Mouse (Mus musculus): ENCODE measurements around the gene Cfap54. TPM values are rescaled to one million over a fixed set of nuclear protein-coding genes. Genes with fewer than 3 reads are reported as not detected.

Cfap54 gene
- polyA plus RNA-seq, 1 experiment from 2014 or later: 0.07 TPM

DNA sequence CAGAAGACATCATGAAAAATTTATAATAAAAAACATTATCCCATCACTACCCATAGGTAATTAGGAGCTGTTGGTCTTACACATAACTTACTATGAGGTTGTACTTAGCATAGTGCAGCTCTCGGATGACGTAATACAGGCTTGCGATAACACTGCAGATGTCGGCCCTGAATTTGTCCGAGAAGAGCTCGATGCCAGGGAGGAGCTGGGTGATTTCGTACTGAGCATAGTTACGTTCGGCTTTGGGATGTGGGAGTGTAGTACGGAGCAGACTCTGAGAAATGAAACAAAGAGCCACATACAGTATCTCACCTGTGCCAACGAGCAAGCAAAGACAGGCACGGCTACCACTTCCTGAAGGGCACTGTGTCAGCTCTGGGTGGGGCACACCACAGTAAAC, 149.0 kb downstream of the Cfap54 start:
- H3K9ac ChIP-seq: no peak overlapping the region
- no peaks in the 10 kb centered on the region for H3K9me3 ChIP-seq
- H3K27me3 ChIP-seq: no peaks in the 10 kb centered on the region
- H3K36me3 ChIP-seq: no peaks in the 10 kb centered on the region
- no peak overlapping the region for H3K27ac ChIP-seq
- H3K4me3 ChIP-seq: no peak overlapping the region
- no peak for ATAC-seq (ENCODE audit: insufficient number of reproducible peaks, insufficient read depth, low FRiP score, low TSS enrichment, low read depth)
- 85% methylated on average over 12 of the region's 12 CpGs for WGBS
- H3K4me1 ChIP-seq: peaks cover under 1% of the 10 kb centered on the region; the same call in 1 of the 2 replicates
- no peak overlapping the region for H3K4me2 ChIP-seq

DNA sequence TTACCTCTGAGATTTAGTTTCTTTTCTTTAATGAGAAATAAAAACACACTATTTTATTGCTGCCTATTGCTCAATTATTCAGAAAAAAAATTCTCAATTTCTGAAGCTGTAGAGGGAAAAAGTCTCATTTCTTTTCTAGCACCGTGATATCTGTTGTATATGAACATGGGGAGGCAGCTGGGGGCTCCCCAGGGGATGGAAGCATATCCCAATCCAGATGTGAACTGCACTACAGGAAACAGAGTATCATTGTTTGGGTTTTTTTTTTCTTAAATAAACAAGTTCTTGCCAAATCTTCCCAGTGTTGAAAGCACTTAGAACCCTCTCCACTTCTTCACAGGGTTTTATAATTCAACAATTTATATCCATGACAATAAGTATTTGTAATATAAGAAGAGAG, 151.4 kb downstream of the Cfap54 start:
- H3K36me3 ChIP-seq: no peaks in the 10 kb centered on the region
- H3K27me3 ChIP-seq: no peaks in the 10 kb centered on the region
- H3K4me2 ChIP-seq: no peak overlapping the region
- H3K9ac ChIP-seq: no peak overlapping the region
- WGBS: 21% methylated on average over 1 of the region's 1 CpGs
- ATAC-seq (ENCODE audit: insufficient number of reproducible peaks, insufficient read depth, low FRiP score, low TSS enrichment, low read depth): no peak
- H3K9me3 ChIP-seq: no peaks in the 10 kb centered on the region
- H3K4me3 ChIP-seq: no peak overlapping the region
- no peak overlapping the region for H3K27ac ChIP-seq
- H3K4me1 ChIP-seq: no peaks in the 10 kb centered on the region

DNA sequence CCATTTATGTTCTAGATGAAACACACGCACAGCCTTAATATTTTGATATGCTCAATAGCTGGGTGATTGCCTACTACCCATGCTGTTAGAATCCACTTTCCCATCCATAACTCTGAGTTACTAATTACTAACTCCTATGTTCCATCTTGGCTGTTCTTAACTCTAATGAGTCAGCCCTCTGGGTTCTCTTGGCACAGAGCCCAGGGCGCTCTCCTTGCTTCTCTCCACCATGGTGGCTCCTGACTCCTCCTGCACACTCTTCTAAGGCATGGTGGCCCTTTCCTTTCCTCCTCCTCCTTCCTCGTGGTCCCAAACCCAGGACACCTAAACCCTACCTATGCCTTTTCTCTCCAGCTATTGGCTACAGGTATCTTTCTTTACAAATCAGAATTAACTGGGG, 153.2 kb downstream of the Cfap54 start:
- Histone ChIP-seq H3K27ac (no peak overlapping the region), H3K36me3 (no peaks in the 10 kb centered on the region), H3K9ac (no peak overlapping the region), H3K4me2 (no peak overlapping the region), H3K9me3 (no peaks in the 10 kb centered on the region), H3K4me3 (no peak overlapping the region), H3K4me1 (no peaks in the 10 kb centered on the region), H3K27me3 (no peaks in the 10 kb centered on the region)
- ATAC-seq (ENCODE audit: insufficient number of reproducible peaks, insufficient read depth, low FRiP score, low TSS enrichment, low read depth): no peak
- WGBS: 84% methylated on average over 3 of the region's 3 CpGs

DNA sequence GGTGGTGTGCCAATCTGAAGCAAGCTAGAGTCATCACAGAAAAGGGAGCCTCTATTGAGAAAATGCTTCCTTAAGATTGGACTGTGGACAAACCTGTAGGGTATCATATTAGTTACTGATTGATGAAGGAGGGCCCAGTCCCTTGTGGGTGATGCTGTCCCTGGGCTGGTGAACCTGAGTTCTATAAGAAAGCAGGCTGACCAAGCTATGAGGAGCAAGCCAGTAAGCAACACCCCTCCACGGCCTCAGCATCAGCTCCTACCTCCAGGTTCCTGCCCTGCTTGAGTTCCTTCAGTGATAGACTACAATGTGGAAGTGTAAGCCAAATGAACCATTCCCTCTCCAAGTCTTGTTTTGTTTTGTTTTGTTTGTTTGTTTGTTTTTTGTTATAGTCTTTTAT, 162.9 kb downstream of the Cfap54 start:
- Histone ChIP-seq H3K4me3 (no peak overlapping the region), H3K36me3 (no peaks in the 10 kb centered on the region), H3K27ac (no peak overlapping the region), H3K4me2 (no peak overlapping the region), H3K4me1 (no peaks in the 10 kb centered on the region), H3K27me3 (no peaks in the 10 kb centered on the region), H3K9ac (no peak overlapping the region), H3K9me3 (no peaks in the 10 kb centered on the region)
- ATAC-seq (ENCODE audit: insufficient number of reproducible peaks, insufficient read depth, low FRiP score, low TSS enrichment, low read depth): no peak
- 83% methylated on average over 1 of the region's 1 CpGs for WGBS

DNA sequence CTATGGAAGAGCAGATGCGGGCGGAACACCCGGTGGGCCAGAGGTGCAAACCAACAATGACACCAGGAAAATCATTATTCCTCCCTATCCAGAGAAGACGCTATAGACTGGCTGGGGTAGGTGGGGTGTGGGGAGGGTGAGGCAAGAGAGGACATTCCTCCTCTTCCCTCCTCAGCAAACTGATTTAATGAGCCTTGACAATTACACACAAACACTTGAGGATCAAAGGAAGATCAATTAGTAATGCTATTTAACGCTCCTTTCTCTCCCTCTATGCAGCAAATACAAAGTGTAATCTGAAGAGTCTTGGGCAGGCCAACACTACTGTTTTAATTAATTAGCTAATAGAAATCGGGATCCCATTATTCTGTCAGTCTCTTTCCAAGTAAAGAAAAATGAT, 174.2 kb downstream of the Cfap54 start:
- Histone ChIP-seq H3K36me3 (no peaks in the 10 kb centered on the region), H3K4me3 (no peak overlapping the region), H3K9me3 (no peaks in the 10 kb centered on the region), H3K27me3 (no peaks in the 10 kb centered on the region), H3K4me2 (no peak overlapping the region), H3K27ac (no peak overlapping the region), H3K9ac (no peak overlapping the region), H3K4me1 (no peaks in the 10 kb centered on the region)
- no peak for ATAC-seq (ENCODE audit: insufficient number of reproducible peaks, insufficient read depth, low FRiP score, low TSS enrichment, low read depth)
- WGBS: 58% methylated on average over 6 of the region's 6 CpGs

DNA sequence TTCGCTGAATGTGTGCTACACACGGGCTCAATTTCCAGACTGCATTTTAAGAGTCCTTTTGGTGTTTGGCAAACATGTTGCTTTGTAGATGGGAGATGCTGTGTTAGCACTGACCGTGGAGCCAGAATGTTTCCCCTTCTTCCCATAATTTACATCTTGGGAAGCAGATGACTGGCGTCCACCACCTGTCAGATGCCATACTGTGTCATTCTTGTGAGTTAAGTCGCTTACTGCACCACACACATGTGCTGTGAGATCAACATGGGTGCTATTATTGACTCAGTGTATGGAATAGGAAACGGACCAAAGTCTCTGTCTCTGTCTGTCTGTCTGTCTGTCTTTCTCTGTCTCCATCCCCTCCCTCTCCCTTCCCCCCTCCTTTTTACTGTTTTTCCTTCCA, 193.0 kb downstream of the Cfap54 start:
- H3K36me3 ChIP-seq: no peaks in the 10 kb centered on the region
- H3K4me3 ChIP-seq: no peak overlapping the region
- H3K9ac ChIP-seq: no peak overlapping the region
- H3K9me3 ChIP-seq: no peaks in the 10 kb centered on the region
- H3K4me1 ChIP-seq: no peaks in the 10 kb centered on the region
- ATAC-seq (ENCODE audit: insufficient number of reproducible peaks, insufficient read depth, low FRiP score, low TSS enrichment, low read depth): no peak
- no peak overlapping the region for H3K4me2 ChIP-seq
- H3K27ac ChIP-seq: no peak overlapping the region
- H3K27me3 ChIP-seq: no peaks in the 10 kb centered on the region
- WGBS: 84% methylated on average over 6 of the region's 6 CpGs

DNA sequence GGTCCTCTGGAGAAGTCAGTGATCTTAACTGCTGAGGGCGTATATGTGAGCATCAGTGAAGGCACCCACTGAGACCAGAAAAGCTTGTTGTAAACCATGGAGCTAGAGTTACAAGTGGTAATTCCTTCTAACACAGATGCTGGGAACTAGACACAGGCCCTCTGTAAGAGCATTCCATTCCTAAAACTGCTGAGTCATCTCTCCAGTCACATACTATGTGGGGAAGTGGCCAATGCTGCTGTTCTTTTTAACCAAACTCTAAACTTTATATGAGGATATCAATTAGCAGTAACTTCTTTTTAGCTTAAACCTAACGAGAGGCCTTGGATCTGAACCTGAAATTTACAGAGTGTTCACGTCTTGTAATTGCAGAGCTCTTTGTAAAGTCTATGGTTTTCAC, 203.4 kb downstream of the Cfap54 start:
- Histone ChIP-seq H3K27me3 (no peaks in the 10 kb centered on the region), H3K9me3 (no peaks in the 10 kb centered on the region), H3K4me2 (no peak overlapping the region), H3K27ac (no peak overlapping the region), H3K4me3 (no peak overlapping the region), H3K9ac (no peak overlapping the region), H3K4me1 (no peaks in the 10 kb centered on the region), H3K36me3 (no peaks in the 10 kb centered on the region)
- no peak for ATAC-seq (ENCODE audit: insufficient number of reproducible peaks, insufficient read depth, low FRiP score, low TSS enrichment, low read depth)
- WGBS: 85% methylated on average over 3 of the region's 3 CpGs

DNA sequence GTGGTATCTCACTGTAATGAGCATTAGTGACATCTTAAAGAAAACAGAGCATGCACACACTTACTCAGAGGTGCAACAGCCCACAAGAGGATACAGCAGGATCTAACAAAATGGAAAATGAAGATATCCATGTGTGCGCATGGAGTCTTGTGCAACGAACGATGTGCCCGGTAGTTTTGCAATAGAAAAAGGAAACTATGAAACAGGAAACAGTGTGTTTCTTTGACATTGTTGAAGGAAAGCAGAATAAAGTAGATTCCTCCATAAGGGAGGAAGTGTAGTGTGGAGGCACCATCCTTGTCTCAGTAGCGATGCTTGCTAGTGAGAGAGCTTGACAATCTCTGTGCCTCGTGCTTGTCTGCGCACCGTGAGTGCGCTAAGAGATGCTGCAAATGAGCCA, 240.4 kb downstream of the Cfap54 start:
- no peaks in the 10 kb centered on the region for H3K27me3 ChIP-seq
- 90% methylated on average over 9 of the region's 9 CpGs for WGBS
- H3K4me2 ChIP-seq: no peak overlapping the region
- no peak for ATAC-seq (ENCODE audit: insufficient number of reproducible peaks, insufficient read depth, low FRiP score, low TSS enrichment, low read depth)
- no peaks in the 10 kb centered on the region for H3K9me3 ChIP-seq
- H3K27ac ChIP-seq: no peak overlapping the region
- no peak overlapping the region for H3K4me3 ChIP-seq
- H3K36me3 ChIP-seq: no peaks in the 10 kb centered on the region
- H3K4me1 ChIP-seq: no peaks in the 10 kb centered on the region
- H3K9ac ChIP-seq: no peak overlapping the region

DNA sequence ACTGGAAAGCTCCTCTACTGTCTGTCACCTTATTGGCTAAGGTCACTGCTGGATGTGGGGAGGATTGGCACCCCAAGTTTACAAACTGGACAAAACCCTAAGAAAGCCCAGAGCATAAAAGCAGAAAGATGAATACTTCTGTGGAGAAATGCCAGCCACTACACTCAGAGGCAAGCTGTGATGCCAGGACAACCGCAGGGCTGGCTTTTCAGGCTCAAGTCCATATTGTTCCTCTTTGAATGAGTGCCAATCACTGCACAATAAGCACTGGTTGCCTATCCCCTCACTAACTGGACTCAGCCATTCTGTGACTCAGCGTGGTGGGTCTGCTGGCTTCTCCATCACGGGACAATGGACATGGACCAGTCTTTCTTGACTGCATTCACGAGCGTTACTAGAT, 243.8 kb downstream of the Cfap54 start:
- Histone ChIP-seq H3K27me3 (no peaks in the 10 kb centered on the region), H3K4me1 (no peaks in the 10 kb centered on the region), H3K4me3 (no peak overlapping the region), H3K4me2 (no peak overlapping the region), H3K36me3 (no peaks in the 10 kb centered on the region), H3K9ac (no peak overlapping the region), H3K9me3 (no peaks in the 10 kb centered on the region), H3K27ac (no peak overlapping the region)
- WGBS: 87% methylated on average over 5 of the region's 5 CpGs
- no peak for ATAC-seq (ENCODE audit: insufficient number of reproducible peaks, insufficient read depth, low FRiP score, low TSS enrichment, low read depth)

DNA sequence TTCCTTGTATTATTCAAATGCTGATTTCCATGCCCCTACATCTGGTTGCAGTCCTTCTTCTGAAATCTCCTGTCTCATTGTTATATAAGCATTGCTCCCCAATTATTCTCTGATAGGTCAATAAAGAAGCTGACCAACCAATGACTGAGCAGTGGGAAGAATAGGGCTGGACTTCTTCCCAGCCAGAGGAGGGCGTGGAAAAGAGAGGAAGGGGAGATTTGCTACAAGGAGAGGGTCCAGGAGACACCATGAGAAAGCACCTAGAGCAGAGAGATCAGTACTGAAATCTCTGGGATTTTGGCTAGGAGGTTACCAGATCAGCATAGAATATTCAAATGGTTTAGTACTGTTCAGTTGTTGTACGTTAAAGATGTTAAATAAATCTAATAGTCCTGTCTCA, 244.4 kb downstream of the Cfap54 start:
- 65% methylated on average over 2 of the region's 2 CpGs for WGBS
- ATAC-seq (ENCODE audit: insufficient number of reproducible peaks, insufficient read depth, low FRiP score, low TSS enrichment, low read depth): no peak
- no peak overlapping the region for H3K4me2 ChIP-seq

DNA sequence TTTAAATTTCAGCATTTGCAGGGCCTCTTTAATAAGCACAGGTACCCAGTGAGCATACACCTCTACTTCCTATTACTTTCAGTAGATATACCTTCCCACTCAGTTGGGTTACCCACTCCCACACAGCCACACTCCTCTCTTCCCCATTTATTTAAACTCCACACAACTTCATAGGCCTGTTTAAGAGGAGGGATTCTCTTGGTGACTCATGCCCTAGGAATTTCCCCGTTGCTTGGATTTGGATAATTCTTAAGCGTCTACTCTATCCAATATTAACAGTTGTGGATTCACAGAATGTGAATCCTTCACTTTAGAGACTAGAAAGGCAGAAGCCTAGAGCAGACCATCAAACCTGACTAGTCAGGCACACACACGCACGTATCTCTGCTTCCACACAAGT, 259.9 kb downstream of the Cfap54 start:
- no peaks in the 10 kb centered on the region for H3K4me1 ChIP-seq
- no peak overlapping the region for H3K27ac ChIP-seq
- no peak for ATAC-seq (ENCODE audit: insufficient number of reproducible peaks, insufficient read depth, low FRiP score, low TSS enrichment, low read depth)
- no peaks in the 10 kb centered on the region for H3K27me3 ChIP-seq
- WGBS: 83% methylated on average over 4 of the region's 4 CpGs
- no peaks in the 10 kb centered on the region for H3K9me3 ChIP-seq
- H3K9ac ChIP-seq: no peak overlapping the region
- no peak overlapping the region for H3K4me2 ChIP-seq
- H3K36me3 ChIP-seq: no peaks in the 10 kb centered on the region
- H3K4me3 ChIP-seq: no peak overlapping the region

More for the DNA sequence above, 244.4 kb downstream of the Cfap54 start:
- H3K27ac ChIP-seq: no peak overlapping the region
- no peaks in the 10 kb centered on the region for H3K9me3 ChIP-seq
- H3K27me3 ChIP-seq: no peaks in the 10 kb centered on the region
- H3K36me3 ChIP-seq: no peaks in the 10 kb centered on the region
- no peak overlapping the region for H3K4me3 ChIP-seq
- no peaks in the 10 kb centered on the region for H3K4me1 ChIP-seq
- no peak overlapping the region for H3K9ac ChIP-seq

DNA sequence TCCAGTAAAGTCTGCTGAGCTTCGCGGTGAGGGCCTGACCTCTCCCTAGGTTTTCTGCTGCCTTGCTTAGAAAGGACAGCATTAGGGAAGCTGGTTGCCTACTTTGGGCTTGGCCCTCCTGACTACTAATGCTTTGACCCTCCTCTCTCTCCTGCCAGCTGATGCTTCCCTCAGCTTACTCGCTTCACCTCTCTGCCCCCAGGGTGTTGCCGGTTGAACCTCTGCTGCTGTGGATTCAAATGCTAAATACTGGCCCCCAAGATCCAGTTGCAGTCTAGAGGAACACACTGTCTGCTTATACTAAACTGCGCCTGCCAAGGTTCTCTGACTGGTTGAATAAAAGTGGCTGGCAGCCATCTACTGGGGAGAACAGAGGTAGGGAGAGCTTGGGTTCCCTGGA, 263.2 kb downstream of the Cfap54 start:
- Histone ChIP-seq H3K4me2 (no peak overlapping the region), H3K27ac (no peak overlapping the region), H3K9ac (no peak overlapping the region), H3K9me3 (no peaks in the 10 kb centered on the region), H3K27me3 (no peaks in the 10 kb centered on the region), H3K36me3 (no peaks in the 10 kb centered on the region), H3K4me1 (no peaks in the 10 kb centered on the region), H3K4me3 (no peak overlapping the region)
- ATAC-seq (ENCODE audit: insufficient number of reproducible peaks, insufficient read depth, low FRiP score, low TSS enrichment, low read depth): no peak
- 34% methylated on average over 5 of the region's 5 CpGs for WGBS

DNA sequence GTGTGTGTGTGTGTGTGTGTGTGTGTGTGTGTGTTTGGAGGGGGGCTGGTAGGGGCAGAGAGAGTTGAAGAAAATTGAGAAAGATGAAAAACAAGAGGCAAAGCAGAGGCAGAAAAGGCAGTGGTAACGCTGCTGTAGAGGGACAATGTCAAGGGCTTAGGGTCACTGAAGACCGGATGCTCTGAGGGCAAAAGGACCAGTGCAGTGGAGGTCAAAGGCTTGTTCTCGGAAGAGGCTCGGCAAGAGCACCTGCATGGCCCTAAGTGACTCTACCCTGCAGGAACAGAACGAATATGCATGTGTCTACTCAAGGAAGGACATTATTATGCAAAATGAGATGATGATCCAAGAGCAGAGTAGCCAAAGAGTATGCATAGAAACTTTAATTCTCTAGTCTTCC, 264.5 kb downstream of the Cfap54 start:
- Histone ChIP-seq H3K4me3 (no peak overlapping the region), H3K9me3 (no peaks in the 10 kb centered on the region), H3K4me2 (no peak overlapping the region), H3K27ac (no peak overlapping the region), H3K9ac (no peak overlapping the region), H3K27me3 (no peaks in the 10 kb centered on the region), H3K36me3 (no peaks in the 10 kb centered on the region), H3K4me1 (no peaks in the 10 kb centered on the region)
- ATAC-seq (ENCODE audit: insufficient number of reproducible peaks, insufficient read depth, low FRiP score, low TSS enrichment, low read depth): no peak
- WGBS: 78% methylated on average over 5 of the region's 5 CpGs
